Mouse (Mus musculus): ENCODE results near the gene Plcb2.

The Plcb2 gene

DNA sequence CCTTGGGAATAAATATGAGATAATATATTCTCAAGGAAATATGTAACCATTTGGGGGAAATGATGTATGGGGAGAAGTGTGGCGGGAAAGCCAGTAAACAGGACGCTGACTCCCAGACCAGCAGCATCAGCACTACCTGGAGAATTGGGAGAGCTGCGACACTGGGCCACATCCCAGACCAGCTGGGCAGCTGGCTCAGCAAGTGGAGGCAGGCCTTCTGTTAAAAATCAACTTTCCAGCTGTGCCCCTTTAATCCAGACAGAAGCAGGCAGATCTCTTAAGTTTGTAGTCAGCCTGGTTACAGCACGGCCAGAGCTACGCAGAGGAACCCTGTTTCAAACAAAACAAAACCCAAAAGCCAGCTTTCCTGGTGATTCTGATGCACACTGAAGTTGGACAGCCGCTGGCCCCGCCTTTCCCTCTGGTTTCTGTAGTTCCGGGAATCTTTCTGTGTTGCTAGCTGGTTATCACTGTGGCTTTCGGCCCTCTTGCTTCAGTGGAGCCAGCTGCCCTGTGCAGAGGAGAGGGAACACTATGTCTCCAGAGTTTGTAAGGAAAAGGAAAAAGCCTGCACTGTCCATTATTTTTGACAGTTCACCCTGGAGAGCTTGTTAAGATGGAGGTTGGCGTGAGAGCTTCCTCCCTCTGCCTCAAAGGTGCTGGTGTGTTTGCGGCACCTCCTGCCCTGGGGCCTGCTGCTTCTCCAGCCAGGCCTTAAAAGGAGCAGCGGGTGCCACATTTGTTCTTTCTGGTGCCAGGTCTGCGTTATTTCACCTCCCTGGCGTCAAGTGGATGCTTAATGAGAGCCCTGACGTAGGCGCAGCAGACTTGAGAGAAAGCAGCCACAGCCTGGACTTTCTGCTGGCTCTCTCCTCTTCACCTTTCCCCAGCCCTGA lies 23.9 kb upstream of the Plcb2 start:
- no peak for DNase-seq (ENCODE audit: extremely low read depth, low read depth, low spot score)

DNA sequence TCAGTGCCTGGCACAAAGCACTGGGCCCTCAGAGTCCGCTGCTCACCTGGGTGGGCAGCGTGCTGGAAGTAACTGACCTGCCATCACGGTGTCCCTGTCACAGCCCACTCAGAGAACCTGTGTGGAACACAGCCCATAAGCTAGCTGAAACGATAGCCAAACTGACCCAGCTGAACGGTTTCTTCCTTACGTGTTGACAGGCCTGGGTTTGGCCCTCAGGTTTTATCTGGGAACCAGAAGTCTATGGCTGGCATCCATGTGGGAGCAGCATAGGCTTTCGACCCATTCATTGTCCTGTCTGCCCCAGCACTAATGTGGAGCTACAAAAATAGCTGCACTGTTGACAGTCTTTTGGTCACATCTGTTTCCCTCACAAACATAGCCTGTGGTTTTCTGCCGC lies 22.2 kb upstream of the Plcb2 start:
- no peak for DNase-seq (ENCODE audit: extremely low read depth, low read depth, low spot score)

DNA sequence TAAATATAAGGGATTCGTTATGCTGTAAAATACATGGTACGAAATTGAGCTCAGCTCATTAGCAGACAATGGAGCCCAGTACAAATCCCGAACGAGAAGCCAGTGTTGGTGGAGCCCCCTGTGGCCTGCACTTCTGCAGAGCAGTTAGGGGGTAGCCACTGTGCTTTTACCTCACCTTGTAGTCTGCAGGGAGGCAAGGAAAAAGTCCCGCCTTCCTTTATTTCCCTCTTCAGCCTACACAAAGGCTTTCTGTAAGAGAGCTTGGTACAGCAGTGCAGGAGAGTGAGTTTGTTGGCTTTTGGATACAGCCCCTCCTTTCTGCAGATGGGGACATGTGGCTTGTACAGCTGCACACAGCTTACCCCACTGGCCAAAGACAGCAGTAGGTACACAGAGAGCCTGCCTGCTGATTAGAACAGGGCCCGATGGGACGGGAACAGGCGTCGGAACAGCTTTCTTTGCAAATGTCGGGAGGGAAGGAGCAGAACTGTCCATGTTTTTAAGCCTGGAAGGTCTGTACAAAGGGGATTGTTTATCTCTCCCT lies 21.2 kb upstream of the Plcb2 start:
- no peak for DNase-seq (ENCODE audit: extremely low read depth, low read depth, low spot score)

DNA sequence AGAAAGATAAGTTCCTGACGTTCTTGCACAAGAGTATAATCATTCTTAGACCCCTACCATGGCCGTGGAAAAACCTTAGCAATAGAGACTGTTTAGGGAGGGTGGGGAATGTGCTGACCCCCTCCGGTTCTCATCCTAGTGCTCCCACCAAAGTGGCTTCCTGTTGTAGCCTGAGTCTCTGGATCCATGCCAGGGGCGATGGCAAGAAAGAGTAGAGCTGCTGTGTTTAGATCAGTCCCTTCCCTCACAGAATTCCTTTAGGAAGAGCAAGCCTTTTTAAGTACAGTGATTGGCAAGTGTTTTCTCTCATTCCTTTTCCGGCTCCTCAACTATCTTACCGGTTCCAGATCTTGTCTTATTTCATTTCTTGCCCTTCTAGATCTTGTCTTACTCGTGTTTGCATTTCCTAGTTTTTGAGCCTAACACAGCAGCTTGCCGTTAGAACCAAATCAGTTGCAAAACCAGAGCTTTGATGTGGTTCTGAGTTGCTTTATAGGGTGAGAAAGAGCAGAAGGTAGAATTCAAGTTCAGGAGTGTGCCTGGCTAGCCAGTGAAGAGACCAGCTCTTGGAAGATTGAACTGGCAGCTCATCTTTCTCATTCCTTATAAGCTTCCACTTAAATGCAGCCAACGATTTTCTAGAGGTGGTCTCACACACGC lies 19.2 kb upstream of the Plcb2 start:
- no peak for DNase-seq (ENCODE audit: extremely low read depth, low read depth, low spot score)

DNA sequence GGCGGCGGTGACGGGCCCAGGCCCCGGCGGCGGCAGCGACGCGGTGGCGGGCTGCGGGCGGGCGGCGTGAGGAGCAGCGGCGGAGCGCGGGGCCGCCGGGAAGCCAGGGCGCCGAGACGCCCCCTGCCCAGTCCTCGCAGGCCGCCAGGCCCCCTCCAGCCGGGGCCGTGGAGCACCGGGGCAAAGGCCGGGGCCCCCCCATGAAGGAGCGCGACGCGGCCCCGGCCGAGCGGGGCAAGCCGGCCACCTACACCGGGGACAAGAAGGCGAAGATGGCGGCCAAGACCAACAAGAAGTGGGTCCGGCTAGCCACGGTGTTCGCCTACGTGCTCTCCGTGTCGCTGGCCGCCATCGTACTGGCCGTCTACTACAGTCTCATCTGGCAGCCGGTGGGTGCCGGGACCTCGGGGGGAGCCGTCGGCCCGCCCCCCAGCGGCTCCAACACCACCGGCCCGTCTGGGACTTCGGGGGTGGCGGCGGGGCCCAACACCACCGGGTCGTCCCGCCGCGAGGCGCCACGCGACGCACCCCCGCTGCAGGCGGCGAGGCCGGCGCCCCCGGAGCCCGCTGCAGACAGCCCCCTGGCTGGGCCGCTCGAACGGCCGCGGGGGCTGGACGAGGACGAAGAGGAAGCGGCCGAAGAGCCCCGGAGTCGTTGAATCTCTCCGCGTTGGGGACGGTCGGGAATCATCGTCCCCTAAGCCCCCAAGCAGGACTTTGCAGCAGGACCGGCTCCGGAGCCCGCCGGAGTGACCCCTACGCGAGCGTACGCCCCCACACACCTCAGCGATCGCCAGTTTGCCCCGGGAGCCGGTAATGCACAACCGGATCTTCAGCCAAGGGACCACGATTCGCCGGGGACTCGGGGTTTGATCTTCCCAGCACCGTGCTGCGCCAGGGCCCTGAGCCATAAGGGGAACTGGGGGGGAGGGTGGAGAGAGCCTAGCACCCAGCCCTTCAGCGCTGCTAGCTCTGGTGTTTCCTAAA lies 18.0 kb upstream of the Plcb2 start:
- DNase-seq (ENCODE audit: extremely low read depth, low read depth, low spot score) = no peak

DNA sequence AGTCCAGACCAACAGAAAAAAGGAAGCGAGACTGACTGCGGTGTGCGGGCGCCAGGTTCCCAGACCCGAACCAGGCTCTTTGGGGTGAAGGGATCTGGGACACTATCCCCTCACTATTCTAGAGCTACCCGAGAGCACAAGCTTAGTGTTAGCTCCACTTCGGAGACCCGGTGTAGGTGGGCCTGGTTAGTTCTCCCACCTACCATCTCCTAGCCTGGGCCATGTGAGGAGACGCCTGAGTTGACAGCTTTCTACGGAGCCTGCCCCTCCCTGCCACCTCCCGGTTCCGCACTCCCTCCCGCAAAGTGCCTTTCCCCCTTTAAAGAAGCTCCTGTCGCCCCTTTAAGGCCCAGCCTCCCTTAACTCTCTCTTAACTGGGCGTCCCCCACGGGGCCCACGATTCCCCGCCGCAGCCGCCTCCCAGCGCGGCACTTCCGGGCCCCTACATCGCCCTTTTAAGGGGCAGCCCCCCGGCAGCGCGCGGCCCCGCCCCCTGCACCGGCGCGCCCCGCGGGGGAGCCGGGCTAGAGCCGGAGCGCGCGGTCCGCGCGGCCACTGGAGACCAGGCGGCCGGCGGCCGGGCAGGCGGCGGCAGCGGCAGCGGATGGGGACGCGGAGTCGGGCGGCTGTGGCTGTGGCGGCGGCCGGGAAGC lies 17.1 kb upstream of the Plcb2 start, which contains the start of gene Inafm2:
TSS of gene Inafm2 (plus strand) at position 527 of the 653 bp plus-strand sequence.
- no peak for DNase-seq (ENCODE audit: extremely low read depth, low read depth, low spot score)

DNA sequence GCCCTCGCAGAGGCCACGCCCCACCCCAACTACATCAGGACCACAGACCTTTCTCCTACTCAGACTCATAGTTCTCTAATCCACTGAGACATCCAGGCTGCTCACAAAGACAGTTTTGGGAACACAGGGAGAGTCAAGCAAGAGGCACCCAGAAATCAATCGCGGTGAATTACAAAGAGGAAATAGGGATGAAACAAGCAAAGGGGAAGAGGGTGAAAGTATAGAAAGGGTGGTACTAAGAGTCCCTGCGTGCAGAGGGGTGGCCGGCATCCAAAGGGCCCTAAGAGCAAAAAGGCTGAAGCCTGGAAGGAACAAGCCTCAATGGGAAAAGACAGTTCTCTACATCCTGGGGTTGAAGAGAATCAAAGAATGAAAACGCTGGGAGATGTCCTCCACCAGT lies 16.4 kb upstream of the Plcb2 start:
- no peak for DNase-seq (ENCODE audit: extremely low read depth, low read depth, low spot score)

DNA sequence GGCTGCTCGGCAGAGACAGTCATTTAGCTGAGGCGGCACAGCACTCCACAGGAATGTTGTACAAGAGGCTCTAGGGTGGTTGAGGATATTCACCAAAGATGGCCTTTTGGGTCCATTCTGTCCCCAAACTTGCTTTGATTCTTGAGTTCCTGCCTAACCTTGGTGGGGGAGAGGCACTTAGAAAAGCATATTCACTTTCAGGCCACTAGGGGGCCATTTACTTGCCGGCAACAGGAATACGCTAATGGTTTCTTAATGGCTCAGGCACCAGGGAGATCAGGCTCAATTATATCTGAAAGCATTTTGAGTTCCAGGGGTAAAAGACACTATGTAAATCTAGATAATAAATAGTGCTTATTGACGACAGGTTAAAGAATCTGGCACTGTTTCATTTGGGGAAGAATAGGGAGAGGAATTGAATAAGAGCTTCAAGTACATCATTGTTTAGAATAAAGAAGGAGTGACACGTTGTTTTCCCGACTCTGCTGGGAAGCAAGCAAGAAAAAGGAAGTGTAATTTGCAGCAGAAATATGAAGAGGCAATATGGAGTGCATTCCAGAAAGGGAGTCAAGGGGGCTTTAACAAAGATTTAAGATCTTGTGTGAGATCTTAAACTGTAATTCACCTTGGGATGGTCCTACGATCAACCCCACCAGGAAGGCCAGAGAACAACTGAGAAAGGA lies 15.2 kb upstream of the Plcb2 start:
- no peak for DNase-seq (ENCODE audit: extremely low read depth, low read depth, low spot score)

DNA sequence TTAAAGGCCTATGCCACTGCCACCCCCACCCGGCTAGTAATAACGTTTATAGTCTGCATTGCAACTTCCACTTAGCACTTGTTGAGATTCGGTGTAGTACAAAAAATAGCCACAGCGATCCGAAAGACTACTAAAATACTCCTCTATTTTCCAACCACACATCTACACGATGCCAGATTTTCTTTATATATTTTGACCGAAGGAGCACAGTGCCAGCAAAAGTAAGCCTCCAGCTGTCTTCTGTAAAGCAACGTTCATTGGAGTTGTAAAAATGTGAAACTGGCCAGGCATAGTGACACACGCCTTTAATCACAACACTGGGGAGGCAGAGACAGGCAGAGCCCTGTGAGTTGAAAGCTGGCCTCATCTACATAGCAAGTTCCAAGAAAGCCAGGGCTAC lies 12.9 kb upstream of the Plcb2 start:
- no peak for DNase-seq (ENCODE audit: extremely low read depth, low read depth, low spot score)

DNA sequence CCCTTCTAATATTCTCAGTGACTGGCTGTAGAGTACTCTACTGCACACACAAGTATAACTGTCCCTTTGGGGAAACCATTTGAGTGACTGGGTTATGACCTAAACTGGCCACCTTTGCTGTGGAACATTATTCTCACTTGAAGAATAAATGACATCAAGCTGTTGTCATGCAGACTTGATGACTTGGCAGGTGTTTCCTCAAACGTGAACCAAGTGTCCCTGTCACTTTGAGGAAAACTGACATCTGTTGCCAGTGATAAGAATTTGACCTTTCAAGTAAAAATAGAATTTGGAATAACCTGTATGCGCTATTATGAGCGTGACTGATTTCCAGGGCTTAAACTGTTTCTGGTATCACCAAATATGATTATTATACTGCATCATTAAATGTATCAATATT lies 12.1 kb upstream of the Plcb2 start:
- DNase-seq (ENCODE audit: extremely low read depth, low read depth, low spot score) = no peak

DNA sequence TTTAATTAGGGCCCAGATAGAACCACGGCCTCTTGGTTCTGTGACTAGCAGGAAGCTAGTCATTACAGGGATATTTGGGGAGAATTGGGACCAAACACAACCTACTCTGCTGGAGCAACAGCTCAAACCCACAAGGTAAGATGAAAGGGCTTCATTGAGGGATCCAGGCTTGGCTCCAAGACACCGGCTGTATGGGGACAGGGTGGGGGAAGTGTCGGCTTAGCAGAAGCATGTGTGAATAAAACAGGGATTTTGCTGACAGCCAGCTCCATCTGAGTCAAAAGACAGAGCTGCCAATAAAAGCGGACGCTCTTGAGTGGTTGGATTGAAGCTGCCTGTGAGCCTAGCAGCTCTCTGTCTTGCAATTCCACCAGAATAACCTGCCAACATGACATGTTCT lies 5.1 kb upstream of the Plcb2 start:
- DNase-seq (ENCODE audit: extremely low read depth, low read depth, low spot score) = no peak

DNA sequence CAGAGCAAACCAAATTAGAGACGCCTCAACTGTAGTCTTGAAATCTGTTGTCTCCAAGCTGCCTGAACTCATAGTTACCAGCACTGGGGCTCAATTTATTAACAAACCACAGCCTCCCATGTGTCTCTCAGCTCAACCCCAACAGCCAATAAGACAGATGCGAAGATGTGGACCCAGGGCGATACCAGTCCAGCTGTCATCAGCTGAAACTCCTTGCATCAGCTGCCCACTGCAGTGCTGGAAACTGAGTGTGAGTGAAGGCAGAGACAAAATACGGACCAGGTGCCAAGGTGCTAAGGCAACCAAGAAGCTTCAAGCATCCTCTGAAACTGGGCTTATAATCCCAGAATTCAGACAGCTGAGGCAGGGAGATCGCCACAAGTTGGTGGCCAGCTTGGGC lies 3.7 kb upstream of the Plcb2 start:
- DNase-seq (ENCODE audit: extremely low read depth, low read depth, low spot score) = no peak

DNA sequence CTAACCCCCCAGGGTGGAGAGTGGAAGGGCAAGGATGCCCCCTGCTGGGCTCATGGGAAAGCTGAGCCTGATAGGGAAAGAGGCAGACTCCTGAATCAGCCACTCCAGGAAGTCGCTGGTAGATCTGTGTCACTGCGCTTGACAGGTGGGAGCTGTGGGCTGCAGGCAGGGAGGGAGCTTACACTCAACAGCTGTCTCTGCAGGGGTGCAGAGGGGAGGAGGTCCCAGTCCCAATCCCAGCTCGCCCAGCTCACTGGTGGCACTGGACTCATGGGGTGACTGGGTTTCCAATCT lies 2.3 kb upstream of the Plcb2 start:
- DNase-seq (ENCODE audit: extremely low read depth, low read depth, low spot score) = no peak

DNA sequence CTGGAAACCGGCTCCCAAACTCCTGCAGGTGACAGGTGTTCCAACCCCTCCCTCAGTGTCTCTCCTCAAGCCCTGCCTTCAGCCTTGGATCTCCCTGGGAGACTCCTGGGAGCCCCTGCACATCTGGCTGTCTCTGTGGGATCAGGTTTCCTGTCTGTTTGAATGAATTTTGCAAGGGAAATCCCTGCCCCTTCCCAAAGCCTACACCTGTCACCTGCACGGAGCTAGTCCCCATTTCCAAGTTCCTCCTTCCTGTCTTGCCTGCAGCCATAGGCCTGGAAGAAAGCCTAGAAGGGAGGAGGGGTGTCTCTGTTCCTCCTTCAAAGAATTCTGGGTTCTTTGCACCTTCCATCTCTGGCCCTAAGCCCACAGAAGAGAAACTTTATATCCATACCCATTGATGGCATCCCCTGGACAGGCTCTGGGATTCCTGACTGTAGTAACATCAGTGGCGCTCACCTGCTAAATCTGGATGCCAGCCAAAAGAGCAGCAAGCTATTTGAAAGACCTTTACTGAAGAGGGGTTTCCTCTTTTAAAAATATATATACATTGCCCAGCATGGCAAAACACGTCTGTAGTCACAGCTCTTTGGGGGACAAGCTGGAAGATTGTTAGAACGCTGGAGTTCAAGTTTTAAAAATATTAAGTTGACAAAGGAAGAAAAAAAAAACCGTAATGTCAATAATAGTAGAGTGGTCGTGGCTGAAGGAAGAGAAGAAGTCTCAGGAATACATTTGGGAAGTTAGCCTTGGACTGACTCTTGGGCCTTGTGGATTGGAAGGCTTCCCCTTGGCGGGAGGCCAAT lies 1.8 kb upstream of the Plcb2 start:
- DNase-seq (ENCODE audit: extremely low read depth, low read depth, low spot score) = no peak

DNA sequence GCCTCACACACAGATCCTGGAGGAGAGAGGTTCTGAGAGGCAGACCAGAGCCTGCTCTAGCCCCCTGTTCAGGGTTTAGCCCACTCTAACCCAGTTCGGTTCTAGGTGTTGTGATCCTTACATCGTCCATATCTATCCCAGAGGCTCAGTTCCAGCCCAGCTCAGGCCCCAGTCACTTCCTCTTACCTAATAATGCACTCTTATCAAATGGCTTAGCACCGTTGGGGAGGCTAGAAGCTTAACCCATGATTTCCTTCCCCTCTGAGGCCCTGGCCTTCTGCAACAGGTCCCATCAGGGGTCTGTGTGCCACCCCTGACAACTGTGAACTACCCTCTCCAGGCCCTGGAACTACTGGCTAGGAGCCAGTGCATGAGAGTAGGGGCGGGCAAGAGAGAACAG lies 956 bp upstream of the Plcb2 start:
- DNase-seq (ENCODE audit: extremely low read depth, low read depth, low spot score) = no peak

DNA sequence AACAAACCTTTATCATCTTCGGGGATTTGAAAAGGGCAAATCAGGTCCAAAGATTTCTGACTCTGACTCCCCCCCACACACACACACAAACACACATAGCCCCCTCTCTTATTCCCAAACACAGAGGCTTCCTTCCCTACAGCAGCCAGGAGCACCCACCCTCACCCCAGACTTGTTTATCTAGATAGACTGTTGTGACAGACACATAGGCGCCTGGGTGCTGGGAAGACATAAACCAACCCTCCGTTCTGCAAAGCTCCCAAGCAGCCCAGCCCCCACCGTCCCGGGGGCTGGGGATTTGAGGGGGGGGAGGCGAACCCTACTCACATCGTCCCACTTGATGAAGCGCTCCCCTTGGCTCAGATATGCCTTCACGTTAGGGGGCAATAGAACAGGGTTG lies 327 bp downstream of the Plcb2 start:
- DNase-seq (ENCODE audit: extremely low read depth, low read depth, low spot score) = no peak

DNA sequence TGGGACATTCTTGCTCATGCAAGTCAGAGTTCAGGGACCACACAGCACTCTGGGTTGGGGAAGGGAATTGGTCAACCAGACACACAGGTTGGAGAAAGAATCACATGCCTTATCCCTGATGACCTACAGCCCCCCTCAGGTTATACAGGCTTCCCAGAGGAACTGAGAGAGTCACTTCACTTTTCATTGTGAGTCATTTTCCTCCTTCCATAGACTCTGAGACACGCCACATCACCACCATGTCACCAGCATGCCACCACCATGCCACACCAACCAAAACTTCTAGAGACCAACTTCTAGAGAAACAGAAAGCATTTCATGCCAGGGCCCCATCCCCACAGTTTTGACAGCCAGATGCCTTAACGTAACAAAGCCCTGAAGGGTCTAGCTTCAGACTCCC lies 1.4 kb downstream of the Plcb2 start:
- no peak for DNase-seq (ENCODE audit: extremely low read depth, low read depth, low spot score)

DNA sequence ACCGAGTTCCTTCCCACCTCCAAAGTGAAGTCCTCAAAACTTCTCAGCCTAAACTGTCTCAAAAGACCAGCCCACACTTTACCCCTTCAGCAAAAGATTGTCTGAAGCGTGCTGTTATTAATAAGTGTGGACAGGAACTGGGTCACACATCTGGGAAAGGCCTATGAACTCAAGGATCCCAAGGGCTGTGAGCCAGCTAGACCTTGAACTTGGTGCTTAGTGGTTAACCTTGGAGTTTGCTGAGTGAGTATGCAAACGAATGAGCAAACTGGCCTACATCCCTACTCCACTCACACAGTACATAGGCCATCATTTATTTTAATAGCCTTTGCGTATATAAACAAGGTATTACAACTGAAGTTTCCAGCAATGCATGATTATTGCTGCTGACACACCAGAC lies 2.7 kb downstream of the Plcb2 start:
- no peak for DNase-seq (ENCODE audit: extremely low read depth, low read depth, low spot score)

DNA sequence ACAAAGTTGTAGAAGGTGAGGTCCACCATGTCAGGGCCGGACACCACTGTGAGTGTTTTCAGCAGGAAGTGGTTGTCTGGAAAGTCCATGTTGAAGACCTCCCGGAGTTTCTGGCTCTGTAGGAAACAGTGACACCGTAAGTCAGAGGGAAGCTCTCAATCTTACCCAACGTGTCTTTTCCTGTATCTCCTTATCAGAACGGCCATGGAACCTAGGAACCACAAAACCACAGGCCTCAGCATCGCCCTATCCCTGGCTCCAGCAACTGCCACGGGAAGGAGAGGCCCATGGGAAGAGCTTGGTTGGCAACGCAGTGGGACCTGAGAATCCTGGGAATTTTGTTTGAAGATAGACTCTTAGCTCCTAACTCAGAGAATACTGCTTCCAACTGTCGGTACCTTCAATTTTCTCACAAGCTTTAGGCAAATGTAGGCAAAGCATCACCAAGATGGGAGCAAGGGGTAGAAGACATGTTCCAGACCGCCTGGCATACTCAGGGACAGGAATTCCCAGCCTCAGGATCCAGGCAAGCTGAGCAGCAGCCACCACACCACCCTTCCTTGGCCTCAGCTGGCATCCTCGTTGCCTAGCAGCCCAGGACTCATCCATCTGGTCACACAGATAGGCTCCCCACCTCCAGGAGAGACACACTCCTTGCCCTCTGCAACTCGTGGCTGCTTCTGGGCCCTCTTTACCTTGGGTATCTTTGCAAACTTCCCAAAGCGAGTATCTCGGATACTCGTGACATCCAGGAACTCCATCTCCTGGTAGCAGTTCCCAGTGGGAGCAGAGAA lies 4.3 kb downstream of the Plcb2 start:
- DNase-seq (ENCODE audit: extremely low read depth, low read depth, low spot score) = no peak

All from fat pad, adult 2 months (tissue).